Mouse (Mus musculus) lung, embryonic 16.5 days (tissue): ENCODE data around the gene Tmem163. TPM values are rescaled to one million over a fixed set of nuclear protein-coding genes. Genes with fewer than 3 reads are reported as not detected.
A peak's percentile ranks its signal among the peaks of the same experiment; 100 is the strongest.

ENCODE experiments used
- ATAC-seq: fragments of 200-750 bp; cut with Nextera tagmentation; 2 replicates; pipeline ENCODE4 v1.8.0; 2017; ENCODE audit warnings: low read depth, mild to moderate bottlenecking, moderate library complexity
- H3K27ac ChIP-seq: fragments of 300-500 bp; sonication (generic); 2 replicates; pipeline ENCODE4 v1.5.1; 2014; ENCODE audit warnings: mild to moderate bottlenecking, control low read depth, low read length
- H3K27me3 ChIP-seq: fragments of 300-500 bp; sonication (generic); 2 replicates; pipeline ENCODE4 v1.6.1; 2014; ENCODE audit warnings: low read depth, low read length, mixed read lengths; ENCODE audit not compliant: control insufficient read depth, insufficient read depth
- H3K36me3 ChIP-seq: fragments of 300-500 bp; sonication (generic); 2 replicates; pipeline ENCODE4 v1.6.1; 2014; ENCODE audit warnings: low read length; ENCODE audit not compliant: control insufficient read depth, insufficient read depth
- H3K4me1 ChIP-seq: fragments of 300-500 bp; sonication (generic); replicated peaks from 2 replicates; pipeline ENCODE4 v1.6.1; 2014; ENCODE audit warnings: low read length, mixed read lengths; ENCODE audit not compliant: control insufficient read depth, insufficient read depth
- H3K4me2 ChIP-seq: fragments of 300-500 bp; sonication (generic); 2 replicates; pipeline ENCODE4 v1.6.1; 2014; ENCODE audit warnings: low read depth, low read length, control low read depth
- H3K4me3 ChIP-seq: fragments of 300-500 bp; sonication (generic); 2 replicates; pipeline ENCODE4 v1.5.1; 2014; ENCODE audit warnings: mild to moderate bottlenecking, low read length, control low read depth
- H3K9ac ChIP-seq: fragments of 300-500 bp; sonication (generic); 2 replicates; pipeline ENCODE4 v1.6.1; 2014; ENCODE audit warnings: low read length, control low read depth
- H3K9me3 ChIP-seq: fragments of 300-500 bp; sonication (generic); 2 replicates; pipeline ENCODE4 v1.6.1; 2016; ENCODE audit warnings: low read length; ENCODE audit not compliant: control insufficient read depth
- WGBS: fragments of 180-500 bp; shearing (Covaris S2); extraction: QIAGEN DNeasy Blood & Tissue Kit; methylation state at CpG from one replicate; pipeline ENCODE4 v1.1.7; 2014; 5-methylcytosine and 5-hydroxymethylcytosine counted together
- polyA plus RNA-seq: library from polyadenylated mRNA; unstranded; fragments of >200 nt; fragmentation: Nextera tagmentation; extraction: Ambion mirVana; gene quantifications from 2 replicates; pipeline ENCODE4 v1.2.1, GENCODE M21; 2015

Tmem163 gene
- polyA plus RNA-seq, 1 experiment from 2014 or later = 3.3 TPM

- H3K9me3 ChIP-seq = no peaks in the 10 kb centered on the region
- H3K27me3 ChIP-seq = no peaks in the 10 kb centered on the region
- no peak overlapping the region for H3K9ac ChIP-seq
- H3K4me1 ChIP-seq = peaks cover 6% of the 10 kb centered on the region; the same call in 1 of the 2 replicates
- peak; percentile 36 for ATAC-seq
- H3K36me3 ChIP-seq = no peaks in the 10 kb centered on the region
- 43% methylated on average over 14 of the region's 14 CpGs for WGBS
- no peak overlapping the region for H3K4me2 ChIP-seq
- no peak overlapping the region for H3K4me3 ChIP-seq
- no peak overlapping the region for H3K27ac ChIP-seq
These were observed 236.2 kb downstream of the Tmem163 start for GRCm38 (mm10) chr1:127442880-127443877.

GRCm38 (mm10) chr1:127441736-127442135, 237.6 kb downstream of the Tmem163 start:
- no peak overlapping the region for H3K4me3 ChIP-seq
- no peaks in the 10 kb centered on the region for H3K9me3 ChIP-seq
- WGBS = 50% methylated on average over 3 of the region's 3 CpGs
- peaks cover 6% of the 10 kb centered on the region; the same call in 1 of the 2 replicates for H3K4me1 ChIP-seq
- H3K27ac ChIP-seq = no peak overlapping the region
- H3K27me3 ChIP-seq = no peaks in the 10 kb centered on the region
- H3K36me3 ChIP-seq = no peaks in the 10 kb centered on the region
- ATAC-seq = no peak
- no peak overlapping the region for H3K4me2 ChIP-seq
- H3K9ac ChIP-seq = no peak overlapping the region

GRCm38 (mm10) chr1:127441007-127441406, 238.3 kb downstream of the Tmem163 start:
- no peaks in the 10 kb centered on the region for H3K9me3 ChIP-seq
- no peak for ATAC-seq
- no peak overlapping the region for H3K4me3 ChIP-seq
- H3K36me3 ChIP-seq = no peaks in the 10 kb centered on the region
- H3K27me3 ChIP-seq = no peaks in the 10 kb centered on the region
- H3K4me2 ChIP-seq = no peak overlapping the region
- WGBS = 71% methylated on average over 1 of the region's 1 CpGs
- H3K27ac ChIP-seq = no peak overlapping the region
- peaks cover 6% of the 10 kb centered on the region; the same call in 1 of the 2 replicates for H3K4me1 ChIP-seq
- H3K9ac ChIP-seq = no peak overlapping the region

- H3K27ac ChIP-seq = no peak overlapping the region
- no peaks in the 10 kb centered on the region for H3K9me3 ChIP-seq
- no peaks in the 10 kb centered on the region for H3K27me3 ChIP-seq
- no peak overlapping the region for H3K9ac ChIP-seq
- H3K4me1 ChIP-seq = peaks cover 6% of the 10 kb centered on the region; the same call in 1 of the 2 replicates
- H3K4me2 ChIP-seq = no peak overlapping the region
- WGBS = 77% methylated on average over 9 of the region's 9 CpGs
- no peak for ATAC-seq
- no peak overlapping the region for H3K4me3 ChIP-seq
- no peaks in the 10 kb centered on the region for H3K36me3 ChIP-seq
These were observed 239.9 kb downstream of the Tmem163 start for GRCm38 (mm10) chr1:127439452-127439891.

GRCm38 (mm10) chr1:127437091-127437490, 242.3 kb downstream of the Tmem163 start:
- H3K4me1 ChIP-seq = no peaks in the 10 kb centered on the region
- no peaks in the 10 kb centered on the region for H3K9me3 ChIP-seq
- no peaks in the 10 kb centered on the region for H3K36me3 ChIP-seq
- H3K4me3 ChIP-seq = no peak overlapping the region
- WGBS = 39% methylated on average over 6 of the region's 6 CpGs
- H3K27me3 ChIP-seq = no peaks in the 10 kb centered on the region
- H3K27ac ChIP-seq = no peak overlapping the region
- H3K4me2 ChIP-seq = no peak overlapping the region
- 0 out of 2 replicates have a peak, but pooled peaks have one; percentile 47 for ATAC-seq
- H3K9ac ChIP-seq = no peak overlapping the region

Other genes with a start within 250 kb of the Tmem163 start
- gene Acmsd, start 49.9 kb upstream of the Tmem163 start, polyA plus RNA-seq = 0.26 and 0.31 TPM in 2 replicates
- 82.3 and 86.8 TPM in 2 replicates for gene Ccnt2, start 94.6 kb upstream of the Tmem163 start, polyA plus RNA-seq
- gene Map3k19, start 175.5 kb upstream of the Tmem163 start, polyA plus RNA-seq = 0.82 and 1.0 TPM in 2 replicates
- gene Rab3gap1, start 189.2 kb upstream of the Tmem163 start, polyA plus RNA-seq = 23.2 and 23.7 TPM in 2 replicates